Mouse (Mus musculus): ENCODE data around the gene Tmem235. TPM values are rescaled to one million over a fixed set of nuclear protein-coding genes. Genes with fewer than 3 reads are reported as not detected.
A peak's percentile ranks its signal among the peaks of the same experiment; 100 is the strongest.
"Not testable (repeated sequence)": the region's sequence is repeated elsewhere in the genome, so short reads cannot be mapped to it uniquely, and the experiment has no call there.

The Tmem235 gene
- not detected for polyA plus RNA-seq (2012; fragmentation: generic; extraction: Trizol)

- no peaks in the 10 kb centered on the region for H3K27me3 ChIP-seq (ENCODE audit: control insufficient read depth, insufficient read depth, insufficient read length)
Observed at GRCm38 (mm10) chr11:117860601-117861000, at the start of gene Tmem235. Gene Tmem235, plus strand, starts transcription at chr11:117860752.

DNA sequence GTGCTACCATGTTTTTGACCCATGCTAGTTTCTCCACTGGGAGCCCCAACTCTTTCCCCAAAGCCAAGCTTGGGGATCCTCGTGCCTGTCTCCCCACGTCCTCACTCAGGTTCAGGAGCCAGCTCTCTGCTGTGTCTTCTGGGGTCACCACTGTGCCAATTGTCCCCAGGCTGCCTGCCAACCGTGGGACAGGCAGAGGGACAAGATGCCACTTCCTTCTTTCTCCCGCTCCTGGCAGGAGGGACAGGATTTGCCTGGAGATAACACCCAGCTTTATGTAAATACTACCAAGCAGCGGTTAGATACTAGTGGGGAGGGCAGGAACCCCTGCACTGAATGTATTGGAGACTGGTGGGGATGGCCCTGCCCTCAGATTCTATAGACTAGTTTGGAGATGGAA lies 46.7 kb upstream of the Tmem235 start:
- H3K4me3 ChIP-seq, result no peak overlapping the region

More at GRCm38 (mm10) chr11:117860601-117861000, at the start of gene Tmem235:
- peaks cover 9% of the 10 kb centered on the region for H3K79me2 ChIP-seq (ENCODE audit: control insufficient read depth, insufficient read depth)
- TF ChIP-seq POLR2AphosphoS2 (IDR thresholded peaks at IDR 0.05; ENCODE audit: insufficient read length, low read depth) (peak; percentile 22), POLR2A (IDR thresholded peaks at IDR 0.05; ENCODE audit: insufficient read length, low read depth) (no peak)
- peaks cover 7% of the 10 kb centered on the region for H3K36me3 ChIP-seq (ENCODE audit: control insufficient read depth, insufficient read depth)
- no peak within 1 kb of the TSS for H3ac ChIP-seq (ENCODE audit: control insufficient read depth, insufficient read length)
- no peak within 1 kb of the TSS for H3K4me3 ChIP-seq
- H3K4me2 ChIP-seq (ENCODE audit: low read depth), result no peak within 1 kb of the TSS

GRCm38 (mm10) chr11:117814704-117815366 lies 45.7 kb upstream of the Tmem235 start:
- no peaks in the 10 kb centered on the region for H3K27me3 ChIP-seq (ENCODE audit: control insufficient read depth, insufficient read depth, insufficient read length)
- H3K36me3 ChIP-seq (ENCODE audit: control insufficient read depth, insufficient read depth), result peaks cover 26% of the 10 kb centered on the region
- H3K4me3 ChIP-seq, result no peak overlapping the region
- peaks cover 54% of the 10 kb centered on the region for H3K79me2 ChIP-seq (ENCODE audit: control insufficient read depth, insufficient read depth)
- H3K4me2 ChIP-seq (ENCODE audit: low read depth), result no peak overlapping the region
- no peak for TF ChIP-seq MYOG (IDR thresholded peaks at IDR 0.05; ENCODE audit: control insufficient read depth in 1 of 3, insufficient read depth in 1 of 3, insufficient read length in 2 of 3, low read depth in 2 of 3)
- no peak for TF ChIP-seq SRF (IDR thresholded peaks at IDR 0.05; ENCODE audit: control insufficient read depth, insufficient read length, low read depth)
- H3ac ChIP-seq (ENCODE audit: control insufficient read depth, insufficient read length), result no peak overlapping the region

More for the DNA sequence above, 46.7 kb upstream of the Tmem235 start:
- Histone ChIP-seq H3K27me3 (ENCODE audit: control insufficient read depth, insufficient read depth, insufficient read length) (no peaks in the 10 kb centered on the region), H3K36me3 (ENCODE audit: control insufficient read depth, insufficient read depth) (peaks cover 20% of the 10 kb centered on the region), H3K4me2 (ENCODE audit: low read depth) (no peak overlapping the region), H3K79me2 (ENCODE audit: control insufficient read depth, insufficient read depth) (peaks cover 45% of the 10 kb centered on the region), H3ac (ENCODE audit: control insufficient read depth, insufficient read length) (no peak overlapping the region)
- no peak for TF ChIP-seq TCF3 (IDR thresholded peaks at IDR 0.05; ENCODE audit: insufficient read length, low read depth)
- no peak for TF ChIP-seq MAX (IDR thresholded peaks at IDR 0.05; ENCODE audit: low read depth)
- TF ChIP-seq CEBPB (IDR thresholded peaks at IDR 0.05; ENCODE audit: insufficient read depth, poor library complexity, severe bottlenecking), result no peak
- no peak for TF ChIP-seq POLR2A (IDR thresholded peaks at IDR 0.05; ENCODE audit: insufficient read length, low read depth)
- no peak for TF ChIP-seq POLR2AphosphoS2 (IDR thresholded peaks at IDR 0.05; ENCODE audit: insufficient read length, low read depth)
- no peak for TF ChIP-seq E2F4 (IDR thresholded peaks at IDR 0.05; ENCODE audit: insufficient read depth)
- no peak for TF ChIP-seq TCF12 (IDR thresholded peaks at IDR 0.05; ENCODE audit: insufficient read depth, poor library complexity, severe bottlenecking)

DNA sequence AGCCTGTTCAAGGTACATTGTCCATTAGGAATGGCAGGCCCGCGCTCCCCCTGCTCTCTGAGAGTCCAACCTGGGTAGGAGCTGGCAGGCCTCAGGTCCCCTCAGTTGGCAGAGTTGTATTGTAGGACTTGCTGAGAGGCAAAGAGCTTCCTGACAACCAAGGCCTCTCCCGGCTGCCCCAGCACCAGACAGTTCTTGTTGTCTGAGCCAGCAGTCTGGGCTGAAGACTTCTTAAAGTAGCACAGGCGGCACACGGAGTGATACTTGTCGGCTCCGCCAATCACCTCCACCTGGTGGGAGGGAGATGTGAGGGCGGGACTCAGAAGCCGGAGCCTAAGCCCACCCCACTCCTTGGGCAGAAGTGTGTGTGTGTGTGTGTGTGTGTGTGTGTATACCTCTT lies 44.7 kb upstream of the Tmem235 start:
- H3K4me3 ChIP-seq, result not testable (repeated sequence)

GRCm38 (mm10) chr11:117816389-117816996 lies 44.1 kb upstream of the Tmem235 start:
- H3K36me3 ChIP-seq (ENCODE audit: control insufficient read depth, insufficient read depth), result peaks cover 28% of the 10 kb centered on the region
- TF ChIP-seq MYOG (IDR thresholded peaks at IDR 0.05; ENCODE audit: control insufficient read depth in 1 of 3, insufficient read depth in 1 of 3, insufficient read length in 2 of 3, low read depth in 2 of 3), result no peak
- no peak for TF ChIP-seq MYOD1 (IDR thresholded peaks at IDR 0.05; ENCODE audit: control insufficient read depth in 1 of 3, insufficient read length in 2 of 3, low read depth in 2 of 3)
- TF ChIP-seq USF1 (IDR thresholded peaks at IDR 0.05; ENCODE audit: low read depth), result no peak
- TF ChIP-seq E2F4 (IDR thresholded peaks at IDR 0.05; ENCODE audit: insufficient read depth), result no peak
- TF ChIP-seq POLR2A (IDR thresholded peaks at IDR 0.05; ENCODE audit: insufficient read length, low read depth), result no peak
- TF ChIP-seq SRF (IDR thresholded peaks at IDR 0.05; ENCODE audit: control insufficient read depth, insufficient read length, low read depth), result no peak
- TF ChIP-seq CEBPB (IDR thresholded peaks at IDR 0.05; ENCODE audit: insufficient read depth, poor library complexity, severe bottlenecking), result no peak
- TF ChIP-seq MAX (IDR thresholded peaks at IDR 0.05; ENCODE audit: low read depth), result no peak
- TF ChIP-seq TCF3 (IDR thresholded peaks at IDR 0.05; ENCODE audit: insufficient read length, low read depth), result no peak
- no peak for TF ChIP-seq TCF12 (IDR thresholded peaks at IDR 0.05; ENCODE audit: insufficient read depth, poor library complexity, severe bottlenecking)
- no peak for TF ChIP-seq POLR2AphosphoS2 (IDR thresholded peaks at IDR 0.05; ENCODE audit: insufficient read length, low read depth)
- H3K4me2 ChIP-seq (ENCODE audit: low read depth), result no peak overlapping the region

More for the DNA sequence above, 44.7 kb upstream of the Tmem235 start:
- not testable (repeated sequence) for H3ac ChIP-seq (ENCODE audit: control insufficient read depth, insufficient read length); H3K4me2 ChIP-seq (ENCODE audit: low read depth); H3K27me3 ChIP-seq (ENCODE audit: control insufficient read depth, insufficient read depth, insufficient read length)
- Histone ChIP-seq H3K79me2 (ENCODE audit: control insufficient read depth, insufficient read depth) (peaks cover 62% of the 10 kb centered on the region), H3K36me3 (ENCODE audit: control insufficient read depth, insufficient read depth) (peaks cover 28% of the 10 kb centered on the region)

DNA sequence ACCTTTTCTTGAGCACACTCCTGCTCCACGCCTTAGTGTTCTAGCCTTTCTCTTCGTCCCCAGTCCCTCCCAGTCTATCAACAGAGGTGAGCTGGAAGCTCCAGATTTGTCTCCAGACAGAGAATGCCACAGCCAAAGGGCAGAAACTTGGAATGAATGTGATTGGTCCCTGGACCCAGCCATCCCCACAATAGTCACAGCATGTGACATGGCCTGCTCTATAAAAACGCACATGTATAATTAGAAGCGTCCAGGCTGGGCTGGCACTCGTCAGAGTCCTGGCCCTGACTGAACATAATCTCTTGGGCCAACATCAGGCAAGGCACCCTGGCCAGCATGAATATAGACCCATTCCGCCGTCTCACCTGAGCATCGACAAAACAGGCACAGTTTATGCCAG lies 41.5 kb upstream of the Tmem235 start:
- no peak overlapping the region for H3K4me2 ChIP-seq (ENCODE audit: low read depth)
- H3K36me3 ChIP-seq (ENCODE audit: control insufficient read depth, insufficient read depth), result peaks cover 26% of the 10 kb centered on the region
- H3K79me2 ChIP-seq (ENCODE audit: control insufficient read depth, insufficient read depth), result peaks cover 51% of the 10 kb centered on the region

More at GRCm38 (mm10) chr11:117816389-117816996, 44.1 kb upstream of the Tmem235 start:
- Histone ChIP-seq H3ac (ENCODE audit: control insufficient read depth, insufficient read length) (no peak overlapping the region), H3K79me2 (ENCODE audit: control insufficient read depth, insufficient read depth) (peaks cover 63% of the 10 kb centered on the region), H3K27me3 (ENCODE audit: control insufficient read depth, insufficient read depth, insufficient read length) (no peaks in the 10 kb centered on the region), H3K4me3 (no peak overlapping the region)

More for the DNA sequence above, 41.5 kb upstream of the Tmem235 start:
- TF ChIP-seq POLR2A (IDR thresholded peaks at IDR 0.05; ENCODE audit: insufficient read length, low read depth), result no peak
- TF ChIP-seq MYOG (IDR thresholded peaks at IDR 0.05; ENCODE audit: control insufficient read depth in 1 of 3, insufficient read depth in 1 of 3, insufficient read length in 2 of 3, low read depth in 2 of 3), result no peak
- no peak for TF ChIP-seq MAX (IDR thresholded peaks at IDR 0.05; ENCODE audit: low read depth)
- no peak for TF ChIP-seq TCF12 (IDR thresholded peaks at IDR 0.05; ENCODE audit: insufficient read depth, poor library complexity, severe bottlenecking)
- no peak for TF ChIP-seq MYOD1 (IDR thresholded peaks at IDR 0.05; ENCODE audit: control insufficient read depth in 1 of 3, insufficient read length in 2 of 3, low read depth in 2 of 3)
- TF ChIP-seq USF1 (IDR thresholded peaks at IDR 0.05; ENCODE audit: low read depth), result peak; percentile 21
- TF ChIP-seq REST (IDR thresholded peaks at IDR 0.05; ENCODE audit: insufficient read depth, insufficient read length), result no peak
- TF ChIP-seq CEBPB (IDR thresholded peaks at IDR 0.05; ENCODE audit: insufficient read depth, poor library complexity, severe bottlenecking), result no peak
- Histone ChIP-seq H3K27me3 (ENCODE audit: control insufficient read depth, insufficient read depth, insufficient read length) (no peaks in the 10 kb centered on the region), H3ac (ENCODE audit: control insufficient read depth, insufficient read length) (no peak overlapping the region), H3K4me3 (no peak overlapping the region)

All from myocyte (in vitro differentiated cells).